Mouse (Mus musculus) heart, embryonic 12.5 days (tissue): ENCODE measurements around the gene Ushbp1. TPM values are rescaled to one million over a fixed set of nuclear protein-coding genes. Genes with fewer than 3 reads are reported as not detected.
A peak's percentile ranks its signal among the peaks of the same experiment; 100 is the strongest.

Experiments used
- ATAC-seq: fragments of 200-750 bp; cut with Nextera tagmentation; 2 replicates; pipeline ENCODE4 v1.8.0; 2017; ENCODE audit warnings: moderate TSS enrichment, moderate library complexity; ENCODE audit not compliant: insufficient number of reproducible peaks, low FRiP score
- H3K27ac ChIP-seq: fragments of 300-500 bp; sonication (generic); 2 replicates; pipeline ENCODE4 v1.5.1; 2016; ENCODE audit warnings: mild to moderate bottlenecking, moderate library complexity; ENCODE audit not compliant: poor library complexity, severe bottlenecking
- H3K27me3 ChIP-seq: fragments of 300-500 bp; sonication (generic); replicated peaks from 2 replicates; pipeline ENCODE4 v1.6.1; 2016; ENCODE audit warnings: mild to moderate bottlenecking, moderate library complexity
- H3K36me3 ChIP-seq: fragments of 300-500 bp; sonication (generic); 2 replicates; pipeline ENCODE4 v1.6.1; 2016; ENCODE audit warnings: mild to moderate bottlenecking, moderate library complexity
- H3K4me1 ChIP-seq: fragments of 300-500 bp; sonication (generic); replicated peaks from 2 replicates; pipeline ENCODE4 v1.6.1; 2016; ENCODE audit warnings: mild to moderate bottlenecking
- H3K4me2 ChIP-seq: fragments of 300-500 bp; sonication (generic); 2 replicates; pipeline ENCODE4 v1.6.1; 2016; ENCODE audit warnings: mild to moderate bottlenecking, moderate library complexity
- H3K4me3 ChIP-seq: fragments of 300-500 bp; sonication (generic); 2 replicates; pipeline ENCODE4 v1.5.1; 2016; ENCODE audit warnings: mild to moderate bottlenecking
- H3K9ac ChIP-seq: fragments of 300-500 bp; sonication (generic); 2 replicates; pipeline ENCODE4 v1.6.1; 2016; ENCODE audit warnings: mild to moderate bottlenecking, moderate library complexity
- H3K9me3 ChIP-seq: fragments of 300-500 bp; sonication (generic); replicated peaks from 2 replicates; pipeline ENCODE4 v1.6.1; 2016; ENCODE audit warnings: mild to moderate bottlenecking, moderate library complexity
- WGBS: fragments of 180-500 bp; shearing (Covaris S2); methylation state at CpG from one replicate; pipeline ENCODE4 v1.1.7; 2016; 5-methylcytosine and 5-hydroxymethylcytosine counted together
- polyA plus RNA-seq: library from polyadenylated mRNA; unstranded; fragments of >200 nt; fragmentation: Nextera tagmentation; extraction: Ambion mirVana; gene quantifications from 2 replicates; pipeline ENCODE4 v1.2.1, GENCODE M21; 2016

Ushbp1 gene
- polyA plus RNA-seq, 1 experiment from 2014 or later = 4.8 TPM

DNA sequence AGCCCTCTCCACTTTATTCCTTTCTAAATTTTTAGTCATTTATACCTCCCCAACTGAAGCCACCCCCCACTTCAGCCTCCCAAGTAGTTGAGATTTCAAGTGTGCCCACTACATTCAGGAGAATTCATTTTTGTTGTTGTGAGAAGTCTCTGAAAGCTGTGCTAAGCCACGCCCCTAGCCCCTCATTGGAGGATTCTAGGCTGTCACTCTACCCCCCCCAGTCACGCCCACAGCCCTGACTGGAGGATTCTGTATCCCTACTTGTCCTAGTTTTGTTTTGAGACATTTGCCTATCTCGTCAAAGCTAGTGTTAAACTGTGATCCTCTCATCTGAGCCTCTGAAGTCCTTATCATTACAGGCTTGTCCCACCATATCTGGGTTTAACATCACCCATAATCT, 2.7 kb downstream of the Ushbp1 start:
- WGBS = 11% methylated on average over 3 of the region's 3 CpGs

DNA sequence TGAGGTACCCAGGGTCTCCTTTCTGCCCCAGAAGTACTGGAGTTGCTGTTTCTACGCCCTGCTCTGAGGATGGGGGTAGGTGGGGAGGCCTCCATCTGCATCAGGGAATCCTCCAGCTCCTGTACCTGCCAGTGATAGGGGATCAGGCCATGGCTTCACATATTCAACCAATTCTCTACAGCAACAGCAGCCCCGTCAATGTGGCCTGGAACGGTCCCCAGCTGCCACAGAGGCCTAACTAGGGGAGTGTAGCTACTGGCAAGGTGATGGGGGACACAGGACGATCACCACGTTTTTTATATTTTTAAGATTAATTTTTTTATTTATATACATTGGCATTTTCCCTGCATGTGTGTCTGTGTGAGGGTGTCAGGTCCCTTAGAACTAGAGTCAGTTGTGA, 3.2 kb downstream of the Ushbp1 start:
- 71% methylated on average over 5 of the region's 5 CpGs for WGBS
- Histone ChIP-seq H3K36me3 (no peaks in the 10 kb centered on the region), H3K9me3 (no peaks in the 10 kb centered on the region), H3K27ac (no peak overlapping the region), H3K9ac (no peak overlapping the region), H3K4me1 (peaks cover 4% of the 10 kb centered on the region), H3K4me2 (no peak overlapping the region), H3K27me3 (no peaks in the 10 kb centered on the region), H3K4me3 (no peak overlapping the region)
- ATAC-seq = no peak

More for the DNA sequence above, 2.7 kb downstream of the Ushbp1 start:
- Histone ChIP-seq H3K4me1 (peaks cover 8% of the 10 kb centered on the region), H3K4me3 (no peak overlapping the region), H3K4me2 (peak overlapping the region; percentile 9; the same call in 1 of the 2 replicates), H3K27me3 (no peaks in the 10 kb centered on the region), H3K9me3 (no peaks in the 10 kb centered on the region), H3K9ac (no peak overlapping the region), H3K27ac (no peak overlapping the region), H3K36me3 (no peaks in the 10 kb centered on the region)
- ATAC-seq = no peak

- no peaks in the 10 kb centered on the region for H3K4me1 ChIP-seq
- no peaks in the 10 kb centered on the region for H3K36me3 ChIP-seq
- H3K27me3 ChIP-seq = no peaks in the 10 kb centered on the region
- H3K4me2 ChIP-seq = no peak overlapping the region
- H3K9ac ChIP-seq = no peak overlapping the region
- no peak overlapping the region for H3K4me3 ChIP-seq
- H3K9me3 ChIP-seq = no peaks in the 10 kb centered on the region
- no peak overlapping the region for H3K27ac ChIP-seq
- 78% methylated on average over 2 of the region's 2 CpGs for WGBS
- ATAC-seq = no peak
These were observed 3.9 kb downstream of the Ushbp1 start for GRCm38 (mm10) chr8:71391696-71392095.

DNA sequence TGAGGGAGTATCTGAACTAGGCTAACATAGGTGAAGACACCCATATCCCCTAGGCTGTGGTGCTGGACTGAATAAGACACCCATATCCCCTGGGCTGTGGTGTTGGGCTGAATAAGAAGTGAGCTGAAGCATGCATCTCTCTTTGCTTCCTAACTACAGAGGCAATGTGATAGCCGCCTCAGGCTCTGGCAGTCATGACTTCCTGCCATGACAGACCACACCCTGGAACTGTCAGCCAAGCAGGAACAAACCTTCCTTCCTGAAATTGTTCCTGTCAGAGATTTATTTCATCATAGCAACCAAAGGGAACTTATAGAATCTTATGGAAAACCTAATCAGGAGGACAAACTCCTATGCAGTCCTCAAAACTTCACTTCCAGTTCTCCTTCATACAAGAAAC, 7.3 kb downstream of the Ushbp1 start:
- ATAC-seq = no peak
- Histone ChIP-seq H3K27ac (no peak overlapping the region), H3K4me3 (no peak overlapping the region), H3K9ac (no peak overlapping the region), H3K36me3 (no peaks in the 10 kb centered on the region), H3K4me2 (no peak overlapping the region), H3K27me3 (no peaks in the 10 kb centered on the region), H3K9me3 (no peaks in the 10 kb centered on the region), H3K4me1 (peaks cover 6% of the 10 kb centered on the region)
- 47% methylated on average over 1 of the region's 1 CpGs for WGBS

DNA sequence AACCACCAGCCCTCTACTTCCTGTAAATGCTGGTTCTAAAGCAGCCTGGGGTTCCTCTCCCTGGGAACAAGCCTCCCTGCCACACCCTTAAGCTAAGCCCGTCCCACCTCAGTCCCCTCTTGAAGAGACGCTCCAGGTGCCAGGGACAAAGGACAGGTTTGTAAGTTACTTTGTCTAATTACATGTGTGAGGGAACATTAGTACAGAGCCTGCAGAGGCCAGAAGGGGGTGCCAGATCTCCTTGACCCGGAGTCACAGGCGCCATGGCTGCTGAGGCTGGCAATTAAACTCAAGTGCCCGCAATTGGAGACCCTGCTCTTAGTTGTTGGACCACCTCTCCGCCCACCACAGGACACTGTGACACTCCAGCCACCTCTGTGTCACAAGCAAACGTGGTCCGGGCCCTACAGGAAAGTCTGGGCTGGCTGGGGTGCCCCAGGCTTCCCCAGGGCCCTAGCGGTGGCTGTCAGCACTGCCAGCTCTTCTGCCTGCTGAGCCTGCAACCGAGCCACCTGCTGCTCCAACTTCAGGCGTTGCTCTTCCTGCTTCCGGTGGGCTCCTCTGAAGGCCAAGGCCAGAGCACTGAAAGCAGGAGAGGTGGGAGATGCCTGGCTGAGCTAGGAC, 10.3 kb downstream of the Ushbp1 start:
- 64% methylated on average over 12 of the region's 12 CpGs for WGBS
- Histone ChIP-seq H3K4me3 (no peak overlapping the region), H3K4me1 (peaks cover 16% of the 10 kb centered on the region), H3K4me2 (no peak overlapping the region), H3K9ac (no peak overlapping the region), H3K36me3 (no peaks in the 10 kb centered on the region), H3K27ac (no peak overlapping the region), H3K9me3 (no peaks in the 10 kb centered on the region), H3K27me3 (no peaks in the 10 kb centered on the region)
- ATAC-seq = no peak

- Histone ChIP-seq H3K4me2 (no peak overlapping the region), H3K4me3 (no peak overlapping the region), H3K27ac (no peak overlapping the region), H3K9me3 (no peaks in the 10 kb centered on the region), H3K36me3 (peaks cover 2% of the 10 kb centered on the region; the same call in 1 of the 2 replicates), H3K9ac (no peak overlapping the region), H3K4me1 (peaks cover 30% of the 10 kb centered on the region), H3K27me3 (no peaks in the 10 kb centered on the region)
- WGBS = 67% methylated on average over 3 of the region's 3 CpGs
- ATAC-seq = no peak
These were observed 11.7 kb downstream of the Ushbp1 start for GRCm38 (mm10) chr8:71383860-71384259.

- H3K27me3 ChIP-seq = no peaks in the 10 kb centered on the region
- no peaks in the 10 kb centered on the region for H3K9me3 ChIP-seq
- H3K9ac ChIP-seq = no peak overlapping the region
- ATAC-seq = no peak
- H3K27ac ChIP-seq = no peak overlapping the region
- peaks cover 35% of the 10 kb centered on the region for H3K4me1 ChIP-seq
- no peak overlapping the region for H3K4me3 ChIP-seq
- no peak overlapping the region for H3K4me2 ChIP-seq
- H3K36me3 ChIP-seq = peaks cover 6% of the 10 kb centered on the region
- 36% methylated on average over 12 of the region's 12 CpGs for WGBS
These were observed 12.2 kb downstream of the Ushbp1 start for GRCm38 (mm10) chr8:71383396-71383795.

DNA sequence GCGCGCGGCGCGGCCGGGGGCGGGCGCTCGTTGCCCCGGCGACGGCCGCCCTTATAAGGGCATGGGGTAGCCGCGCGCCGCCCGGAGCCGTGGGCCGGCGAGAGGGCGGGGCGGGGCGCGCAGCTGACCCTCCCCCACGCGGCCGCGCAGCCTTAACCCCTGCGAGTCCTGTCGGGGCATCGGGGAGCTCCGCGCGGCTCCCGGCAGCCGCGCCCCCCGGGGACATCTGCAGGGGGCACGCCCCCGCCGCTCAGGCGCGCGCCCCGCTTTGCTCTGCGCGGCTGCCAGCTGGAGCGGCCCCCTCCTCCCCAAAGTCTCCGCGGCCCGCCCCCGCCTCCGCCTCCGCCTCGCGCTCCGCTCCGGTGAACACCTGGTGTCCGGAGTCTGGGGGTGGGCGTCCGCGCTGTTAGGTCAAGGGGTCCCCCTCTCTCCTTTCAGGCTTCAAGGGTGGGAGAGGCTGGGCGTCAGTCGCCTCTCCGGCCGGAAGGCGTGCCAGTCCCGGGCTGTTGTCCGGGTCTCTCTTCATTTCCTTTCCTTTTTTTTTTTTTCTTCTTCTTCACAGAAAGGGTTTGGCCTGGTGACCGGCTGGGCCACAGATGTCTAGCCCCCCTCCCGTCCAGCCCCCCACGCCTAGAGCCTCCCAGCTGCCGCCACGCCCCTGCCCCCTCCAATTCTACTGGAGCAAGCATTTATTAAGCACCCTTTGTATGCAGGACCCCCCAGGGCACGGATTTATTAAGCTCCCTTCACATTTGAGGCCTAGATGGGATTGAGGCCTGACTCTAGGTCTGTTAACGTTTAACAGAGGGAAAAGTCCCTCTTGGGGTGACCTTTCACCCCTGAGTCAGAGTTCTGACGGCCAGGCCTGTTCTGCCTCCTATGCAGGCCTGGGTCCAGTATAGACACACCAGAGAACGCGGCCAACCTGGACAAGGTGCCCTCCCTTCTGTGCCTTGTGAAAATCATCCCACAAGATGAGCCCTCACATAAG, 13.3 kb downstream of the Ushbp1 start:
- 4% methylated on average over 55 of the region's 80 CpGs for WGBS
- peaks cover 38% of the 10 kb centered on the region for H3K4me1 ChIP-seq
- H3K27me3 ChIP-seq = no peaks in the 10 kb centered on the region
- peak overlapping the region; percentile 88 for H3K27ac ChIP-seq
- H3K36me3 ChIP-seq = peaks cover 18% of the 10 kb centered on the region
- H3K9me3 ChIP-seq = no peaks in the 10 kb centered on the region
- peak; percentile 89 for ATAC-seq
- H3K9ac ChIP-seq = peak overlapping the region; percentile 86
- peak overlapping the region; percentile 94 for H3K4me3 ChIP-seq
- peak overlapping the region; percentile 95 for H3K4me2 ChIP-seq

DNA sequence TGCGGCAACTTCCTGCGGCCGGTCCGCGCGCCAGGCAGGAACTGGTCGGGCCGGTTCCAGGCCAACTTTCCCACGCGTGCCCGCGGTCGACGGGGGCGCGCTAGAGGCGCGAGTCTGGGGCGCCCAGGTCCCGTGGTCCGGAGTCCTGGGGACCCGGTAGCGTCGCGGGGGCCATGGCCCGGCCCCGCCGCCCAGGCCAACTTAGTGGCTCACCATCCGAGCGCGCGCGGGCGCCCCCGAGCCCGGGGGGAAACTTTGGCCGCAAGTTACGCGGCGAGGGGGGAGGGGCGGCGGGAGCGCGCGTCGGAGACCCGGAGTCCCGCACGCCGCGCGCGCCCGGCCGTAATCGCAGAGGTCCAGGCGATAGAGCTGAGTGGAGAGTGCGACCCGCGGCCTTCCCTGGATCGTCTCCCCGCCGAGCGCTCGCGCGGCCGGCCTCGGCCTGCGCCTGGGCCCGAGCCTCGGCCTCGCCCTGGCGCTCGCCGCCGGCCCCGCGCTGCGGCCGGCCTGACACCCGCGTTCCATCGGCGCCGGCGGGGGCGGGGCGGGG, 14.1 kb downstream of the Ushbp1 start, which contains the start of gene Nr2f6:
Gene Nr2f6 (minus strand): TSS at position 540 of the 550 bp plus-strand sequence.
- peaks cover 45% of the 10 kb centered on the region for H3K4me1 ChIP-seq
- 2% methylated on average over 75 of the region's 89 CpGs for WGBS
- peak; percentile 41 for ATAC-seq
- peak within 1 kb of the TSS; percentile 95 for H3K4me2 ChIP-seq
- no peaks in the 10 kb centered on the region for H3K27me3 ChIP-seq
- H3K9me3 ChIP-seq = no peaks in the 10 kb centered on the region
- H3K36me3 ChIP-seq = peaks cover 21% of the 10 kb centered on the region
- H3K27ac ChIP-seq = peak within 1 kb of the TSS; percentile 88
- H3K9ac ChIP-seq = peak within 1 kb of the TSS; percentile 98
- peak within 1 kb of the TSS; percentile 94 for H3K4me3 ChIP-seq

- WGBS = 2% methylated on average over 72 of the region's 72 CpGs
- peaks cover 55% of the 10 kb centered on the region for H3K4me1 ChIP-seq
These were observed 15.1 kb downstream of the Ushbp1 start for GRCm38 (mm10) chr8:71380178-71381171.

More at GRCm38 (mm10) chr8:71380178-71381171, 15.1 kb downstream of the Ushbp1 start:
- Histone ChIP-seq H3K4me2 (peak overlapping the region; percentile 95), H3K9me3 (no peaks in the 10 kb centered on the region), H3K36me3 (peaks cover 27% of the 10 kb centered on the region), H3K27ac (peak overlapping the region; percentile 88; the same call in 1 of the 2 replicates), H3K4me3 (peak overlapping the region; percentile 94), H3K27me3 (no peaks in the 10 kb centered on the region), H3K9ac (peak overlapping the region; percentile 98)
- ATAC-seq = no peak
